Mouse (Mus musculus) kidney, postnatal 25 days (tissue): ENCODE measurements at regions not wholly inside any gene's neighbourhood (a gene's known extent, or its start where the extent isn't known, plus 50 kb on each side); places are given as distances from the start of the nearest gene placed in this dataset.
"Not testable (repeated sequence)": the region's sequence is repeated elsewhere in the genome, so short reads cannot be mapped to it uniquely, and the experiment has no call there.

Source experiments
- DNase-seq, 2 experiments: peaks; one replicate each; pipeline ENCODE4 v3.0.0; 2021; ENCODE audit warnings: mixed read lengths in 2 of 2

DNA sequence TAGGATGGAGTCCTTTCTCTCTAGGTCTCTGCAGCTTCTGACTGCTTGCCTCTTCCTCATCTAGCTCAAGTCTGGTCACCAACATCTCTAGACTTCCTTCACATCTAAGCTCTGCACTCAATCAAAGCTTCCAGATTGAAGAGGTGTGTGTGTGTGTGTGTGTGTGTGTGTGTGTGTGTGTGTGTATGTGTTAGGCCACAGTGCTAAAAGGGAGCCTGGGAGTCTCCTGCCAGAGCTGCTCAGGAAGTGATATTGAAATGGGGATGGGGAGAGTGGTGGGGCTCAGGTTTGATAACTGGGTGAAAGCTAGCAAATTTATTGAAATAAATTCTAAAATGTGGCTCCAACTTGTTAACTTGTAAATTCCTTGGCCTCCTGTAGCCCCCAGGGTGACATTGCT is 73.3 kb downstream of the Gm31371 start:
- peak; percentile 7 to 49 for DNase-seq

GRCm38 (mm10) chr8:19979536-19980345 is 76.5 kb downstream of the Gm31371 start:
- peak; percentile 70 to 77 for DNase-seq

DNA sequence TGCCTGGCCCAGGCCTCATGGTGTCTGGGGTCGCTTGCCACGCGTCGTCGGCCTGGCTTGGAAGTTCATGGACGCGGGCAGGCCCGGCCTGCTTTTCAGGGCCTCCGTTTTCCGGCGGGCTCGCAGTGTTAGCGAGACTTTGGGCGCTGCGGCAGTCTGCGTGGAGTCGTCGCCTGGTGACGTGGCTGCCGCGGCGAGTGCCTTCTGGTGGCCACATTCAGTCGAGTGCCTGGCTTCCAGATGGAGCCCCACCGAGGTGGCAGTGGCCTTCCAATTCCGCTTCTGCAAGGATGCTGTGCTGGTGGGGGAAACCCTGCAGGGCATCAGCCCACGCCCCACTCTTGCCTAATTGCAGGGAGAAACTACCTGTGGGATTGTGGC is 77.1 kb downstream of the Gm31371 start:
- DNase-seq = not testable (repeated sequence)

DNA sequence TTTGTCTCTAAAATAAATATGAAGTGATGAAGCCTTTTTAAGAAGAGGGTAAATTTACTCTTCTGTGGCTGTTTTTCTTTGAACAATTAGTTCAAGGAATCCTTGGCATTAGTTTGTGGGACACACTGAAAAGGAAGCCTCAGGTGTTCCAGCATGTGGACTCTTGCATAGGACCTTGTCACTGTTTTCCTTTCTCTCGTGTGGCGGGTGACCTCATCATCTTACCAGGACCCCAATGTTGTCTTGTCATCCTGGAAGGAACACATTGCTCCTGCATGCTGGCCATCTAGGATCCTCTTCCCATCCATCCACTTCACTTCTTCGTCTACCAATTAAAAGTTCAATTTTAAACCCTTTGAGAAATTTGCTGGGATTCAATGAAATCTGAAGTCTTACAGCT is 104.9 kb downstream of the Gm31371 start:
- peak; percentile 34 to 66 for DNase-seq

DNA sequence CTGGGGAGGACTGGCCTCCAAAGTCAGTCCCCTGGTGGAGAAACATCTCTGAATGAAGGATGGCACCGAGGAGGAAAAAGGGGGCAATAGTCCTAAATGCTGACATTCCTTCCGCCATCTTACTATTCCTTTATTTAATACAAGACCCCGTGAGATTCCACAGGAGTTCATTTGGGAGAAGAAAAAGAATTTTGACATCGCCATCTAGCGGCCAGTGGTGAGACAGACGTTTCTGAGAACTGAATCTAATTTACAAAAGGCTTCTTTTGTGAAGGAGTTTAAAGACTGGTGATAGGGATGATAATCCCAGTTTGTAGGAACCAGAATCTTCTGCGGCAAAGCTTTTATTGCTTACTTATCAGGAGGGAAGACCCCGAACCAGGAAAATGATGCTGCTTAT is 107.8 kb downstream of the Gm31371 start:
- DNase-seq = peak in 1 of 2 experiments; percentile 10

- DNase-seq = peak; percentile 34 to 52
These were observed 110.1 kb downstream of the Gm31371 start for GRCm38 (mm10) chr8:20013278-20013677.

GRCm38 (mm10) chr8:20014451-20015130 is 111.4 kb downstream of the Gm31371 start:
- DNase-seq = not testable (repeated sequence)

GRCm38 (mm10) chr8:20015411-20016081 is 112.4 kb downstream of the Gm31371 start:
- not testable (repeated sequence) for DNase-seq

GRCm38 (mm10) chr8:20016082-20016840 is 113.1 kb downstream of the Gm31371 start:
- peak; percentile 23 to 71 for DNase-seq

GRCm38 (mm10) chr8:20025521-20025920 is 122.3 kb downstream of the Gm31371 start:
- not testable (repeated sequence) for DNase-seq

- DNase-seq = peak; percentile 25 to 50
These were observed 124.8 kb downstream of the Gm31371 start for GRCm38 (mm10) chr8:20027956-20028355.

GRCm38 (mm10) chr8:20030131-20030530 is 126.9 kb downstream of the Gm31371 start:
- peak; percentile 5 to 36 for DNase-seq

DNA sequence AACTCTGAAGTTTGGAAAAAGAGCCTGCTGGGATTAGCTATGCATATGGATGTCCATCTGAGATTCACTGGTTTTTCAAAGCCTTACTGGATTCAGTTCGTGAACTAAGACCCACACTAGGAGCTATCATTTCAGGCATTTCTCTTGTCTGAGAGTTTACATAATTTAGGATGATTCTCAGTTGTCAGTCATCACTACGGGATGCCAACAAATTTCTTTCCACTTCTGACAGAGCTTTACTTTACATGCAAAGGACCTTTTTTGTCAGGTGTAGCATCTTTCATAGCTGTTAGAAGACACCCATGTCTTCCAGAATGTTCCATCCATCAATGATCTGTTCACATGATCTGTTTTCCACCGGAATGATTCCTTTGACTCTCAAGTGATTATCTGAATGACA is 154.4 kb downstream of the Gm31371 start:
- DNase-seq = peak in 1 of 2 experiments; percentile 3

GRCm38 (mm10) chr8:20098121-20098520 is 194.9 kb downstream of the Gm31371 start:
- DNase-seq = peak in 1 of 2 experiments; percentile 19

DNA sequence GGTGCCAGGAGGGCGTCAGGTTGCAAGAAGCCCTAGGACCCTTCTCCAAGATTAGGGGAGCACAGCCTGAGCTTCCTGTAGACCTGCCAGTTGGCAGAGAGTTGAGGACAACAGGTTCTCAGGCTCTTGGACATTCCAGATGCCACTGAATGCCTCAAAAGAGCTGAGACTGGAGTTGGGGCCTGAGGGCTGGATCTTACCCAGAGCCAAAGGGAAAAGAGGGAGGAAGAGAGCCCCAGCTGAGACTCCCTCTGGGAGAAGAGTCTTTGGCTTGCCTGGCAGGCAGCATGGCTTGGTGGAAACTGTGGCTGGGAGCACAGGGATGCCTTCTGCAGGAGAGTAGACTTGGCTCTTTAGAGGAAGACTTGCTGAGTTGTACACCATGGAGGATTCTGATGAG is 197.0 kb downstream of the Gm31371 start:
- DNase-seq = peak in 1 of 2 experiments; percentile 34

- not testable (repeated sequence) for DNase-seq
These were observed 199.2 kb downstream of the Gm31371 start for GRCm38 (mm10) chr8:20102374-20102773.

DNA sequence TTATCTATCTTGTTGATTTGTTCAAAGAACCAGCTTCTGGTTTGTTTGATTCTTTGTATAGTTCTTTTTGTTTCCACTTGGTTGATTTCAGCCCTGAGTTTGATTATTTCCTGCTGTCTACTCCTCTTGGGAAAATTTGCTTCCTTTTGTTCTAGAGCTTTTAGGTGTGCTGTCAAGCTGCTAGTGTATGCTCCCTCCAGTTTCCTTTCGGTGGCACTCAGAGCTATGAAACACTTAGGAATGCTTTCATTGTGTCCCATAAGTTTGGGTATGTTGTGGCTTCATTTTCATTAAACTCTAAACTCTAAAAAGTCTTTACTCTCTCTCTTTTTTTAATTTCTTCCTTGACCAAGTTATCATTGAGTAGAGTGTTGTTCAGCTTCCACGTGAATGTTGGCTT is 204.0 kb downstream of the Gm31371 start:
- DNase-seq = not testable (repeated sequence)

DNA sequence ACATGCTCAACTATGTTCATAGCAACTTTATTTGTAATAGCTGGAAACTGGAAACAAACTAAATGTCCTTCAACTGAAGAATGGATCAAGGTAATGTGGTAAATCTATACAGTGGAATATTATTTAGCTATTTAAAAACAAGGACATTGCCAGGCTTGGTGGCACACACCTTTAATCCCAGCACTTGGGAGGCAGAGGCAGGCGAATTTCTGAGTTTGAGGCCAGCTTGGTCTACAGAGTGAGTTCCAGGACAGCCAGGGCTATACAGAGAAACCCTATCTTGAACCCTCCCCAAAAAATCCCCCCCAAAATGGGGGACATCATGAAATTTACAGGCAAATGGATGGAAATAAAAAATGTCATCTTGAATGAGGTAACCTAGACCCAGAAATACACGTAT is 213.6 kb downstream of the Gm31371 start:
- DNase-seq = peak in 1 of 2 experiments; percentile 34

GRCm38 (mm10) chr8:20119581-20119980 is 216.4 kb downstream of the Gm31371 start:
- peak in 1 of 2 experiments; percentile 39 for DNase-seq

DNA sequence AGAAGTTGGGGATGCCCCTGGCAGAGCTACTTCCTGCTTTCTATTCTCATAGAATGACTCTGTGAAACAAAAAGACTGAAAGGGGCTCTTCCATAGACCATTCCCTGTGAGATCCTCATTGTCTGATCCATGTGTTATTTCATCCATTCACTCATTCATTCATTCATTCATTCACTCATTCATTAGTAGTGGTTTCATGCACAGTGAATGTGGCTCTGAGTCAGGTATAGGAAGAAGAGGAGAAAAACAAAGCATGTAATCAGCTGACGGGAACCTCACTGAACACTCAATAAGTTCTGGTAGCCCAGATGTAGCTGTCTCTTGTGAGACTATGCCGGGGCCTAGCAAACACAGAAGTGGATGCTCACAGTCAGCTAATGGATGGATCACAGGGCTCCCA is 217.0 kb downstream of the Gm31371 start:
- not testable (repeated sequence) for DNase-seq

GRCm38 (mm10) chr8:20121391-20121909 is 218.3 kb downstream of the Gm31371 start:
- DNase-seq = peak in 1 of 2 experiments; percentile 26
